Mouse (Mus musculus) adrenal gland, postnatal 25 days (tissue): ENCODE results near the gene Tmcc2. TPM values are rescaled to one million over a fixed set of nuclear protein-coding genes. Genes with fewer than 3 reads are reported as not detected.

ENCODE experiments used
- DNase-seq: peaks from one replicate; pipeline ENCODE4 v3.0.0; 2021; ENCODE audit warnings: mixed read lengths
- total RNA-seq: library from RNA; stranded (reverse); gene quantifications from 2 replicates; pipeline ENCODE4 v1.2.3, GENCODE M21; 2021

Tmcc2 gene
- total RNA-seq, 1 experiment from 2014 or later, result 8.4 TPM

DNA sequence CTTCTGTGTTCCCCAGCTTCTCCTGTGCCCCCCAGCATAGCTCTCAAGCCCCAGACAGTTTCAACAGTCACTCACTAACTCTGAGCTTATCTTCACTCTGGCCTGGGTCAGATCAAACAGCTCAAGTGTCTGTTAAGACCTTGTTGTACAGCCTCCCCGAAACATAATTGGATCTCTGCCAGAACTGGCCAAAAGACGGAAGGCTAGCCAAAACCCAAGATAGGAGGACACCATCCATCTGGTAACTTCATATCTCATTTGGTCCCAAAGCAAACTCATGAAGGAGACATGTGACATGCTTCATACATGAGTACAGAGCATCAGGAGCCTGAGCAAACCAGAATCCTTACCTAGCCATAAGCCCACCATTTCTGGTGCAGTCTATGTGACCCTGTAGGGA, 79.0 kb downstream of the Tmcc2 start:
- no peak for DNase-seq

DNA sequence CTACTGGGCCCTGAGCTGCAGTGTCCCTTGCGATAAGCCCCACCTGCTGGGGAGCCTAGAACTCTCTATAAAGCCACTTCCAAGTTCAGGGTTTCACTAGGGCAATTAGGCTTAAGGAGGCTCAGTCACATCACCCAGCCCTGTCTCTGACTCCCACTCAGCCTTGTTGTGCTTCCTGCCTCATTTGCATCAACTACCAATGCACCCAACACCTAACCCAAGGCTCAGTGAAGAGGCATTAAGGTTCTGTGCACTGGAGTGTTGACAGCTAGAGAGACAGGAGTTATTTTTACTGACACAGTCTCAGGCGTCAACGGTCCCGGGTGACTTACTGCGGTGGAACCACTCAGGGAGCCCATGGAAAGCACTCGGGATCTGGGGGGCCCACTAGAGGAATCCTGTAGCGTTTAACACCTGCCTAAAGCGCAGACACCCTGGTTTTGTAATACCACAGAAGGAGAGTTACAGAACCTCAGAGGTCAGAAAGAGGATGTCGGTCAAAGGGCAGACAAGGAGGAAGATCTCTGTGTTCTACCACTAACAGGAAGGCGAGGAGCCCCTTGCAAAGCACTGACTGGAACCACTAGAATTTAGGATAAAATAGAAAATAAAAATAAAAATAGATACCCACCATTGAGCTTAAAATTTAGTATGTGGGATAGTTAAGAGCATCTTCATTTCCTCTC, 79.8 kb downstream of the Tmcc2 start:
- no peak for DNase-seq

DNA sequence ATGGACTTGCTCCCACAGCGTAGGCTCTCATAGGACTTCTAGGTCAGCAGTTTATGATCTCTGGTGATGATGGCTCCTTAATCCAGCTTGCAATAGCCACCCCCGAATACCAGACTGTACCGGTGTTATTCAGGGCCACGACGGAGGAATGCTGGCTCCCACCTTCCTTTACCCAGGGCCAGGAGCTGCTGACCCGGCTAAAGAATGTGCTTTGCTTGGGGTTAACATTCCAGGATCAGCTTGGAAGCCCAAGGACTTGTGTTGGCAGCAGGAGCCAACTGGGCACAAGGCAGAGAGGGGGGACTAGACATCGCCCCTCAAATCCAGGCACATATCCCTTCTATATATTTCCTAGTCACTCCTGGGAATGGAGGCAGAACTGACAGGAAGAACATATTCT, 80.3 kb downstream of the Tmcc2 start:
- DNase-seq, result no peak

DNA sequence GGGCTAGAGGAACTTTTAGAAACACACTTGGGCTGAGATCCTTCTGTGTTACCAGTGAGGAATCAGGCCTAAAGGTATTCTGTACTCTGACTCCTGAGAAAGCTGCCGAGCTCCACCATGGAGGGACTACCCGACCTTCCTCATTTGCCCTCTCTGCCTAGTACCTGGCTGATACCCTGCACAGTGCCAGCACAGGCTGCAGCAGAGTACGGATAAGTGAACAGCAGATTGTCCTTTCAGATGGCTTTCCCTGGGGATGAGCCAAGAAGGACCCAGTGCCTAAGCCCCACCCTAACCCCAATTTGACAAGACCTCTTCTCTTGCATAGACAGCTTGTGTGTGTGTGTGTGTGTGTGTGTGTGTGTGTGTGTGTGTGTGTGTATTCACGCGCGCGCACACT, 82.4 kb downstream of the Tmcc2 start:
- no peak for DNase-seq

DNA sequence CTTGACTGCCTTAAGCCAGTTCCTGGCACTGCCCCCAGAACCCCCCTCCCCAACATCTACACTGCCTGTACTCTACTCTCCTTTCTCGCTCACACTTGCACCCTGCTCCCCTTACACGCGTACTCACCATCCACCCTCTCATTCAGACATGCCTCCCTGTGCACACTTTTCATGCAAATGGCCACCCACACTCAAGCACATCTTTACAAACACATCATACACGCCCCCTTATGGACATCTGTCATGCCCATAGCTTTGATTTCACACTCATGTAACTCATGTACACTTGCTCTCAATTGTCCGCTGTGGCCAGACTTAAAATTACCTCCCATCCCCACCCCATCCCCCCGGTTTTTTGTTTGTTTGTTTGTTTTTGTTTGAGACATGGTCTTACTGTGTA, 83.1 kb downstream of the Tmcc2 start:
- DNase-seq, result no peak

DNA sequence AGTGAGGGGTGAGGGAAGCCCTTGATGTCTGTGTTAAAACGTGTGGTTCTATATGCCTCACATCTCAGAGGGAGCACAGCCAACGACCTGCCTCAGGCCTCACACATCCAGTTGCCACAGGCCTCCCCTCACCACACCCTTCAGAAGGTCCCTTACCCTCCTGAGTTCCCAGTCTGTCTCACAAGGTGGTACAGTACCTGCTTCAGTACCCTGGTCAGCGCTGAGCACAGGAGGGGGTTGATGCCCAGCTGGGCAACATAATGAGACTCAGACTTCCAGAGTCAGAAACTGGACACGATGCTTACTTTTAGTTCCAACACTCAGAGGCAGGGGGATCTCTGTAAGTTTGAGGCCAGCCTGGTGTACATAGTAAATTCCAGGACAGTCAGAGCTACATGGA, 84.3 kb downstream of the Tmcc2 start:
- no peak for DNase-seq

Other genes with a start within 250 kb of the Tmcc2 start
- gene Lemd1, start 199.8 kb downstream of the Tmcc2 start, total RNA-seq, result not detected in 2 replicates
- gene AC124108.1, start 199.8 kb downstream of the Tmcc2 start, total RNA-seq, result not detected in 2 replicates
- gene Gm10188, start 161.5 kb downstream of the Tmcc2 start, total RNA-seq, result not detected in 2 replicates
- gene Klhdc8a, start 92.7 kb downstream of the Tmcc2 start, total RNA-seq, result 116 and 153 TPM in 2 replicates
- gene Nuak2, start 75.2 kb downstream of the Tmcc2 start, total RNA-seq, result 2.4 and 4.8 TPM in 2 replicates
- gene Dstyk, start 26.3 kb upstream of the Tmcc2 start, total RNA-seq, result 20.7 and 26.8 TPM in 2 replicates
- gene Rbbp5, start 86.1 kb upstream of the Tmcc2 start, total RNA-seq, result 36.5 and 42.1 TPM in 2 replicates
- 3.9 and 5.3 TPM in 2 replicates for gene Tmem81, start 114.9 kb upstream of the Tmcc2 start, total RNA-seq
- gene Cntn2, start 152.0 kb upstream of the Tmcc2 start, total RNA-seq, result not detected in 2 replicates